Mouse (Mus musculus) spleen, adult 2 months (tissue): Measurements from ENCODE around the gene Cfap69.
"Not testable (repeated sequence)": the region's sequence is repeated elsewhere in the genome, so short reads cannot be mapped to it uniquely, and the experiment has no call there.

Source experiments
- CTCF ChIP-seq: fragments of 200-500 bp; IDR thresholded peaks from 2 replicates; pipeline ENCODE4 v1.5.1; 2011; ENCODE audit warnings: mild to moderate bottlenecking, inconsistent platforms; ENCODE audit not compliant: insufficient read depth, insufficient read length, insufficient replicate concordance; ENCODE audit errors: extremely low read depth
- POLR2A ChIP-seq: fragments of 200-500 bp; IDR thresholded peaks from 2 replicates; pipeline ENCODE4 v1.6.1; 2011; ENCODE audit warnings: low read depth, low read length, inconsistent platforms

DNA sequence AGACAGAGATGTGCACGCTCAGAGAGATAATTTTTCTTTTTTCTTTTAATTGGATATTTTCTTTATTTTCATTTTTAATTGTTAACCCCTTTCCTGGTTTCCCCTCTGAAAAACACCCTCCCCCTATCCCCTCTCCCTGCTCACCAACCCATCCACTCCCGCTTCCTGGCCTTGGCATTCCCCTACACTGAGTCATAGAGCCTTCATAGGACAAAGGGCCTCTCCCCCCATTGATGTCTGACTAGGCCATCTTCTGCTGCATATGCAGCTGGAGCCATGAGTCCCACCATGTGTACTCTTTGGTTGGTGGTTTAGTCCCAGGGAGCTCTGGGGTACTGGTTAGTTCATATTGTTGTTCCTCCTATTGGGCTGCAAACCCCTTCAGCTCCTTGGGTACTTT lies 20.9 kb upstream of the Cfap69 start:
- not testable (repeated sequence) for TF ChIP-seq CTCF, POLR2A
